Mouse (Mus musculus): ENCODE data around the gene Tgfbr3l. TPM values are rescaled to one million over a fixed set of nuclear protein-coding genes. Genes with fewer than 3 reads are reported as not detected.

The Tgfbr3l gene
- total and polyA plus RNA-seq, 2 experiments from 2014 or later, result 3.5 to 8.2 TPM

DNA sequence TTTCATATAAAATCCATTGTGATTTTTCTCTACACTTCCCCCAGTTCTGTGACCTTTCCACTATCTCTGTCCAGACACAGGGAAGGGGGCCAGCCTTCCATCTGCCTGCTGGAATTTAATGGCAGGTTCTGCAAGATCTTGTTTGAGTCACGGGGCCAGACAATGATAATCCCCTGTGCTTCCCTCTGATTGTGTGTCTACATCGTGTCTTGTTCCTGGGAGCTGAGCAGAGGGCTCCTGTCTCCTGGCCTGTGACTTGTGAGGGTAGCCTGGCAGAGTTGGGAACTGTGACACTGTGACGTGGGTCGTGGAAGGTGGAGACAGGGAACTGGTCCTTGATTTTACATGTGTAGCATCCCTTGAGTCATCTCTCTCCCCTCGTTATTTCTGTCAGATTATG, 18.2 kb upstream of the Tgfbr3l start:
- Histone ChIP-seq H3K4me2 (ENCODE audit: low read depth, low read length, poor library complexity, severe bottlenecking) (no peak overlapping the region), H3K9me3 (ENCODE audit: low read length) (no peaks in the 10 kb centered on the region), H3K27me3 (ENCODE audit: insufficient read depth, low read length) (peaks cover 7% of the 10 kb centered on the region), H3K4me1 (ENCODE audit: insufficient read depth, low read length) (no peaks in the 10 kb centered on the region), H3K27ac (ENCODE audit: low read depth, low read length) (no peak overlapping the region), H3K4me3 (ENCODE audit: low read depth, low read length) (no peak overlapping the region), H3K9ac (replicated peaks; ENCODE audit: low read length, poor library complexity, severe bottlenecking) (no peak overlapping the region), H3K36me3 (ENCODE audit: insufficient read depth, low read length) (no peaks in the 10 kb centered on the region)
- ATAC-seq (ENCODE audit: low FRiP score) (no peak), DNase-seq (ENCODE audit: low spot score) (no peak)
- 57% methylated on average over 5 of the region's 5 CpGs for WGBS
- TF ChIP-seq CTCF (IDR thresholded peaks at IDR 0.05), result no peak

DNA sequence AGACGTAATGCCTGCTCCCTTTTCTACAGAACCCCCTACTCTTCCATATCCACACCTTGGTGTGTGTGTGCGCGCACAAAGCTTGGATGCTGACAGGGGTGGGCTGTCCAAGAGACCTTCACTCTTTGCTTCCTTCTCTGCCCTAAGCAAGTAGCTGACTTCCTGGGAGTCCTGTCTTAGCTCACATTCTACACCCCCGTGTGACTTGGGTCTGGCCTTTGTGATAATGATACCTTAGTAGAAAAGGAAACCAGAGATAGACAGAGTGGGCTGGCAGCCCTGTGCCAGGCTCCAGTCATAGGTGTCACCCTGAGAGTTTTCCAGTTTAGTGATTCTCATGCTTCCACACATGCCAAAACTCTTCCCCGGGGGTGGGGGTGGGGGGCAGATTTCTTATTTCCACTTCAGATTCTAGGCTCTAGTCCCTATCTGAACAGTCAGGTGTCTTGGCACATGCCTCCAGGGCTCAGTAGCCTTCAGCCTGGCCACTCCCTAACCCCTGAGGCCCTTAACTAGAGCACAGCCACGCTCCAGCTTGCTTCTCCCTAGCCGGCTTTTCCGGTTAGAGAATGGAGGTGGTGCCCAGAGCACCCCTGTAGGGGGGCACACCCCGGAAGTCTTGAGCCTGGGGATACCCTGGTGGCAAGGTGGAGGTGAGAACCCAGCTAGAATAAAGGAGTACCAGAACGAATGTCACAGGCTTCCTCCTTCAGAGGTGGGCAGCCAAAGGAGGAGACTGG, 17.2 kb upstream of the Tgfbr3l start:
- TF ChIP-seq CTCF (IDR thresholded peaks at IDR 0.05), result no peak
- H3K4me3 ChIP-seq (ENCODE audit: low read depth, low read length), result no peak overlapping the region
- H3K27me3 ChIP-seq (ENCODE audit: insufficient read depth, low read length), result peaks cover 7% of the 10 kb centered on the region
- H3K4me1 ChIP-seq (ENCODE audit: insufficient read depth, low read length), result no peaks in the 10 kb centered on the region
- no peak overlapping the region for H3K27ac ChIP-seq (ENCODE audit: low read depth, low read length)
- no peak overlapping the region for H3K9ac ChIP-seq (replicated peaks; ENCODE audit: low read length, poor library complexity, severe bottlenecking)
- WGBS, result 63% methylated on average over 10 of the region's 10 CpGs
- ATAC-seq (ENCODE audit: low FRiP score) (no peak), DNase-seq (ENCODE audit: low spot score) (no peak)
- no peaks in the 10 kb centered on the region for H3K9me3 ChIP-seq (ENCODE audit: low read length)
- no peaks in the 10 kb centered on the region for H3K36me3 ChIP-seq (ENCODE audit: insufficient read depth, low read length)
- no peak overlapping the region for H3K4me2 ChIP-seq (ENCODE audit: low read depth, low read length, poor library complexity, severe bottlenecking)

DNA sequence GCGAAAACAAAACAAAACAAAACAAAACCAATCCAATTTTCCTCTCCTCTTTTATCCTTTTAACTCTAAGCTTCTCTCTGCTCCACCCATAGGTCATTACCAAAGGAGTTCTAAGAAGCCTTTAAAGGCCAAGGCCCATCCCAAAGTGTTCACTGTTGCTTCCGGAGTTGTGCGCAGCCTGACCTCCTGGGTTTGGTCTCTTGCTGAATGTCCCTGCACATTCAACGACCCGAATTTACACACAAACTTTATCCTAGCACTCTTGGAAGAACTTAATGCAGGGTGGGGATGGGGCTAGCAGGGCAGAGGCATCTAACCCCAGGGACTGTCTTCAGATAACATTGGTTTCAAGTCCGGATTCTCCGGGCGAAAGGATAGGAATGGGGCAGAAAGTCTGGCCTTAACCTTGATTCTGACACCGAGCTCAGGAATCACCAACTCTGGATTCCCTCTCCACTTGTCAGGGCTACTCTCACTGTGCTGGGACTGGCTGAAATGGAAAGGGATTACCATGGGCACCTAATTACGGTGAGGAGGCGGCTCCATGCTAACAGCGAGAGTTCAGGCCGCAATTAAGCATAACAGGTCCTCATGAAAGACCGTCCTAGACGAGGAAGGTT, 10.1 kb upstream of the Tgfbr3l start:
- WGBS, result 13% methylated on average over 15 of the region's 15 CpGs
- no peak for DNase-seq (ENCODE audit: low spot score)
- ATAC-seq (ENCODE audit: low FRiP score), result peak; percentile 35; the same call in 1 of the 2 replicates
- Histone ChIP-seq H3K36me3 (ENCODE audit: insufficient read depth, low read length) (peaks cover 9% of the 10 kb centered on the region; the same call in 1 of the 2 replicates), H3K4me2 (ENCODE audit: low read depth, low read length, poor library complexity, severe bottlenecking) (peak overlapping the region; percentile 67), H3K9me3 (ENCODE audit: low read length) (no peaks in the 10 kb centered on the region), H3K27ac (ENCODE audit: low read depth, low read length) (peak overlapping the region; percentile 89), H3K27me3 (ENCODE audit: insufficient read depth, low read length) (no peaks in the 10 kb centered on the region), H3K4me3 (ENCODE audit: low read depth, low read length) (peak overlapping the region; percentile 82), H3K9ac (replicated peaks; ENCODE audit: low read length, poor library complexity, severe bottlenecking) (peak overlapping the region; percentile 59), H3K4me1 (ENCODE audit: insufficient read depth, low read length) (peaks cover 8% of the 10 kb centered on the region)
- TF ChIP-seq CTCF (IDR thresholded peaks at IDR 0.05), result no peak

DNA sequence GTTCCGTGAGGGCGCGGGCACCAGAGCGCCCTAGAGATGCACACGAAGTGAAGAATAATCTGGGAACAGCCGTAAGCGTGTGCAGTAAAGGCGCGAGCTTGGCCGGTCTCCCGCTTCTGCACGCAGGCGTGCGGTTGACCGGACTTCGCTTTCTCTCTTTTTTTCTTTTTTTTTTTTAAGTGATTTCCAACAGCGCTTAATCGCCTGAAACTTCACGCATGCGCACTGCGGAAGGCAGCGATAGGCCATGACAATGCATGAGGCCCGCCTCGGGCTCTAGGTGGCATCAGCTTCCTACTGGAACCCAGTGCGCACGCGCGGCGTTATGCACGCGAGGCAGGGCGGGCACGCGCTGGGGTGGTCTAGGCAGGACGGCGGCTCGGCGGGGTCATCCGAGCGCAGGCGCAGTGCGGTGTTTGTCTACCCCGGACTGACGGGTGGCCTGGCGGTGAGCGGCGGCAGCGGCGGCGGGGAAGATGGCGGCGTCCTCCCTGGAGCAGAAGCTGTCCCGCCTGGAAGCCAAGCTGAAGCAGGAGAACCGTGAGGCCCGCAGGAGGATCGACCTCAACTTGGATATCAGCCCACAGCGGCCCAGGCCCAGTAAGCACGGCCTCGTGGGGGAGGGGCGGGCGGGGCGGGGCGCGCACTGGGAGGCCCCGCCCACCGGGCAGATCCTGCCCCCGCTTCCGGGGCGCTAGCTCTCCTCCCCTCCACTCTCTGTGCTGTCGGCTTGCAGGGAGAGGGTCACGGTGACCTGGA, 9.4 kb upstream of the Tgfbr3l start, which contains the start of the genes Map2k7 and Gm49320:
TSS of gene Map2k7 (plus strand) at position 307 of the 759 bp plus-strand sequence.
TSS of gene Gm49320 (plus strand) at position 432 of the 759 bp plus-strand sequence.
- no peaks in the 10 kb centered on the region for H3K27me3 ChIP-seq (ENCODE audit: insufficient read depth, low read length)
- whole genome bisulfite sequencing, result under 1% methylated on average over 62 of the region's 71 CpGs
- peak within 1 kb of the TSS; percentile 79 for H3K9ac ChIP-seq (replicated peaks; ENCODE audit: low read length, poor library complexity, severe bottlenecking)
- peak; percentile 74 for TF ChIP-seq CTCF (IDR thresholded peaks at IDR 0.05)
- DNase-seq (ENCODE audit: low spot score) (peak; percentile 100), ATAC-seq (ENCODE audit: low FRiP score) (peak; percentile 96)
- no peaks in the 10 kb centered on the region for H3K9me3 ChIP-seq (ENCODE audit: low read length)
- peak within 1 kb of the TSS; percentile 82 for H3K4me3 ChIP-seq (ENCODE audit: low read depth, low read length)
- peak within 1 kb of the TSS; percentile 89 for H3K27ac ChIP-seq (ENCODE audit: low read depth, low read length)
- peaks cover 16% of the 10 kb centered on the region for H3K36me3 ChIP-seq (ENCODE audit: insufficient read depth, low read length)
- peaks cover 8% of the 10 kb centered on the region for H3K4me1 ChIP-seq (ENCODE audit: insufficient read depth, low read length)
- H3K4me2 ChIP-seq (ENCODE audit: low read depth, low read length, poor library complexity, severe bottlenecking), result peak within 1 kb of the TSS; percentile 85

DNA sequence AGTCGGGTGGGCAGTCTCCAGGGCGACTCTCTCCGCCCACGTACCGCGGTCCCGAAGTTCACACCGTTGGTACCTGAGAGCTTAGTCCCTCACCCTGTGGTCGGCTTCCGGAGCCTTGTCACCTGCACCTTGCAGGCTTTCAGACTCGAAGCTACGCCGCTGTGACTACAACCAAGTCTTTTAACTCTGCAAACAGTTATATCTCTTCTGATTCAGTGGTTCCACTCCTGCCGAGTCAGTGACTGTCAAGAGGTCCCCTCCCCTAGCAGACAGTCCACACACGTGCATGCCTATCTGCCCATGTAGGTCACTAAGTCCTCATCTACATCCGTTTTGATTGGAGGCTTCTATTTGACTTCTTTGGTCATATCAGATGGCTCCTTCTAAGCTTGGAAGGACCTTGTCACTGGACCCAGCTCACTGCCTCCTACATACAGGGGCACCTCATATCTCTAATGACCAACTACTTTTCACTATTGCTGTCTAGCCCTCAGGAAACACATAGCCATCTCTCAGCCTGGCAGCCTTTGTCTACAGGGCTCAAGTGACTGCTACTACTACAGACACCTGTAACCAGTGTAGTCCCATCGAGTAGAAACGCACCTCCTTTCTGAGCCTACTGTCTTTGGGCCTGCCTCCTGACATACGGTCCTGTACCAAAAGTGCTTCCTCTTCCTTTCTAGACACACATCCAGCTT, 8.7 kb upstream of the Tgfbr3l start:
- Histone ChIP-seq H3K27me3 (ENCODE audit: insufficient read depth, low read length) (no peaks in the 10 kb centered on the region), H3K27ac (ENCODE audit: low read depth, low read length) (peak overlapping the region; percentile 89), H3K36me3 (ENCODE audit: insufficient read depth, low read length) (peaks cover 23% of the 10 kb centered on the region), H3K9me3 (ENCODE audit: low read length) (no peaks in the 10 kb centered on the region), H3K4me1 (ENCODE audit: insufficient read depth, low read length) (peaks cover 8% of the 10 kb centered on the region), H3K9ac (replicated peaks; ENCODE audit: low read length, poor library complexity, severe bottlenecking) (peak overlapping the region; percentile 79), H3K4me3 (ENCODE audit: low read depth, low read length) (peak overlapping the region; percentile 82), H3K4me2 (ENCODE audit: low read depth, low read length, poor library complexity, severe bottlenecking) (peak overlapping the region; percentile 85)
- DNase-seq (ENCODE audit: low spot score), result no peak
- 13% methylated on average over 19 of the region's 19 CpGs for WGBS
- ATAC-seq (ENCODE audit: low FRiP score), result peak; percentile 32
- no peak for TF ChIP-seq CTCF (IDR thresholded peaks at IDR 0.05)

Measured in midbrain, postnatal 0 days (tissue).